Mouse (Mus musculus) embryonic facial prominence, embryonic 12.5 days (tissue): ENCODE data around the gene Xpo6. TPM values are rescaled to one million over a fixed set of nuclear protein-coding genes. Genes with fewer than 3 reads are reported as not detected.

Experiments
- ATAC-seq: fragments of 200-750 bp; cut with Nextera tagmentation; 2 replicates; pipeline ENCODE4 v1.8.0; 2017; ENCODE audit not compliant: insufficient number of reproducible peaks, insufficient read depth, low FRiP score, low TSS enrichment
- H3K27ac ChIP-seq: fragments of 300-500 bp; sonication (generic); 2 replicates; pipeline ENCODE4 v1.5.1; 2016; ENCODE audit warnings: mild to moderate bottlenecking
- H3K27me3 ChIP-seq: fragments of 300-500 bp; sonication (generic); 2 replicates; pipeline ENCODE4 v1.6.1; 2016; ENCODE audit warnings: mild to moderate bottlenecking, moderate library complexity
- H3K36me3 ChIP-seq: fragments of 300-500 bp; sonication (generic); 2 replicates; pipeline ENCODE4 v1.6.1; 2016; ENCODE audit warnings: mild to moderate bottlenecking
- H3K4me1 ChIP-seq: fragments of 300-500 bp; sonication (generic); 2 replicates; pipeline ENCODE4 v1.6.1; 2016
- H3K4me2 ChIP-seq: fragments of 300-500 bp; sonication (generic); replicated peaks from 2 replicates; pipeline ENCODE4 v1.6.1; 2016; ENCODE audit warnings: mild to moderate bottlenecking, moderate library complexity
- H3K4me3 ChIP-seq: fragments of 300-500 bp; sonication (generic); 2 replicates; pipeline ENCODE4 v1.5.1; 2016; ENCODE audit warnings: mild to moderate bottlenecking
- H3K9ac ChIP-seq: fragments of 300-500 bp; sonication (generic); 2 replicates; pipeline ENCODE4 v1.6.1; 2016; ENCODE audit warnings: mild to moderate bottlenecking, moderate library complexity
- H3K9me3 ChIP-seq: fragments of 300-500 bp; sonication (generic); 2 replicates; pipeline ENCODE4 v1.6.1; 2016; ENCODE audit warnings: mild to moderate bottlenecking, moderate library complexity
- WGBS: fragments of 180-500 bp; shearing (Covaris S2); methylation state at CpG from one replicate; pipeline ENCODE4 v1.1.7; 2016; 5-methylcytosine and 5-hydroxymethylcytosine counted together
- polyA plus RNA-seq: library from polyadenylated mRNA; unstranded; fragments of >200 nt; fragmentation: Nextera tagmentation; extraction: Ambion mirVana; gene quantifications from 2 replicates; pipeline ENCODE4 v1.2.1, GENCODE M21; 2016

Gene Xpo6
- polyA plus RNA-seq, 1 experiment from 2014 or later, result 78.5 TPM

DNA sequence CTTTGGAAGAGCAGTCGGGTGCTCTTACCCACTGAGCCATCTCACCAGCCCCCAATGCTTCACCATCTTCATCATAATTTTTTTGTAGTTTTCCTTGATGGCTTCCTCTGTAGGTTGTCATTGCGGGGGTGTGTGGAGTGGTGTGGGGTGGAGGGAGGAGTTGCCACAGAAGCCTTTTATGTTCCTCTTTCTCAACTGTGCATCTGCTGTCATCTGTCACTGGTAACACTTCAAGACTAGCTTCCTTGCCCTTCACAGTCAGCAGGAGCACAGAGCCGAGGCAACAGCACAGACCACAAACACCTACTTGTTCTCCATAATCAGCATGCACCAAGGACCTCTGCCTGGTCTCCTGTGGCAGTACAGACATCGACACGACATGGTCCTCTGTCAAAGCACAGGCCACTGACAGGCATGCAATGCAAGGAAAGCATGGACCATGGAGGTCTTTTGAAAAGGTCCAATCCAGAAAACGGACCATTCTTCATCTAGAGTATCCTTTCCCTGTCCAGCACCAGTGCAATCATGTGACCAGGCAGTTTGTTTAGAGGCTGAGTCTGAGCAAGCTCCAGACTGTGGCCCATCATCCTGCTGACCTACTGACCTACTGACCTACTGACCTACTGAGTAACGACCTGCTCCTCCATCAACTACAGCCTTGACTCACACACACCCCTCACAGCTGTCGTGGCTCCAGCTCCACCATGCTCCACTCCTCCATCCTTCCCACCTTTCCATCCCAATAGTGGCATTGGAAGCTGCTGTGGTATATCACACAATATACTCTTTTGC, 30.3 kb upstream of the Xpo6 start:
- Histone ChIP-seq H3K4me1 (no peaks in the 10 kb centered on the region), H3K4me2 (no peak overlapping the region), H3K27ac (no peak overlapping the region), H3K9ac (no peak overlapping the region), H3K36me3 (no peaks in the 10 kb centered on the region), H3K4me3 (no peak overlapping the region), H3K27me3 (no peaks in the 10 kb centered on the region), H3K9me3 (no peaks in the 10 kb centered on the region)
- no peak for ATAC-seq
- 65% methylated on average over 8 of the region's 8 CpGs for WGBS

GRCm38 (mm10) chr7:126226136-126226535, 25.8 kb upstream of the Xpo6 start:
- no peaks in the 10 kb centered on the region for H3K9me3 ChIP-seq
- ATAC-seq, result no peak
- H3K36me3 ChIP-seq, result no peaks in the 10 kb centered on the region
- H3K4me2 ChIP-seq, result no peak overlapping the region
- H3K27ac ChIP-seq, result no peak overlapping the region
- H3K4me1 ChIP-seq, result no peaks in the 10 kb centered on the region
- 19% methylated on average over 5 of the region's 5 CpGs for WGBS
- no peak overlapping the region for H3K4me3 ChIP-seq
- no peaks in the 10 kb centered on the region for H3K27me3 ChIP-seq
- H3K9ac ChIP-seq, result no peak overlapping the region

DNA sequence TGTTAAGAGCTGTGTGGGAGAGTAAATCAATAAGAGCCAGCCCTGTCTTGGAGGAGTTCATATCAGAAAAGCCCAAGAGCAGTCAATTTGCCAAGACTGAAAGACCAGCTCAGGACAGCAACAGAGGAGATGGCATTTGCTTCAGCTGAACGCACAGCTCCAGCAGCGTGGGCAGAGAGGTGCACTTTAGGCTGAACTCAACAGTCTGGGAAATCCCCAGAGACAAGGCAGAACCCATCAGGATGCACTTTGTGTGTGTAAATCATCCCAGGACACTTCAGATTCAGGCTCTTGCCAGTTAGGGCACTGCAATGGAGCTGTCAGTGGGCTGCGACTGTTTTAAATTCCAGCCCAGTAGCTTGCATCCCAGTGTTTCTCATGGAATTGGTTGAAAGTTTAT, 22.5 kb upstream of the Xpo6 start:
- no peak overlapping the region for H3K4me2 ChIP-seq
- WGBS, result 74% methylated on average over 3 of the region's 3 CpGs
- no peak overlapping the region for H3K9ac ChIP-seq
- H3K27ac ChIP-seq, result no peak overlapping the region
- no peaks in the 10 kb centered on the region for H3K9me3 ChIP-seq
- no peaks in the 10 kb centered on the region for H3K36me3 ChIP-seq
- no peak overlapping the region for H3K4me3 ChIP-seq
- no peaks in the 10 kb centered on the region for H3K4me1 ChIP-seq
- H3K27me3 ChIP-seq, result no peaks in the 10 kb centered on the region
- no peak for ATAC-seq

DNA sequence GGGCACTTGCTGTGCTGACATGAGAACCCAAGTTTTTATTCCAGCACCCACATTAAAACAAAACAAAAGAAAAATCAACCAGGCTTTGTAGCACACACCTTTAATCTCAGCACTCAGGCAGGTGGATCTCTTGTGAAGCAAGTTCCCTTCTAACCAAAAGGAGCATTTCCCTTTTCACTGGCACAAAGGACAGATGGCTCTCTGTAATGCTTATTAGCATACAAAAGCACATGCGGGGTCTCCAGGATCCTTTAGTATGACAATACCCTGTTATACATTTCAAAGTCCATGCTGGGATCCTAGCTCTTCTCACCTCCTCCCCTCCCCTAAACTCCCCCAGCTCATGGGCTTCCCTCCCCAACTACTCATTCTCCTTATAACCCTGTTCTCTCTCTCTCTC, 20.3 kb upstream of the Xpo6 start:
- Histone ChIP-seq H3K4me3 (no peak overlapping the region), H3K4me2 (no peak overlapping the region), H3K36me3 (no peaks in the 10 kb centered on the region), H3K9ac (no peak overlapping the region), H3K9me3 (no peaks in the 10 kb centered on the region), H3K4me1 (no peaks in the 10 kb centered on the region), H3K27ac (no peak overlapping the region), H3K27me3 (no peaks in the 10 kb centered on the region)
- WGBS, result 27% methylated on average over 1 of the region's 1 CpGs
- no peak for ATAC-seq

DNA sequence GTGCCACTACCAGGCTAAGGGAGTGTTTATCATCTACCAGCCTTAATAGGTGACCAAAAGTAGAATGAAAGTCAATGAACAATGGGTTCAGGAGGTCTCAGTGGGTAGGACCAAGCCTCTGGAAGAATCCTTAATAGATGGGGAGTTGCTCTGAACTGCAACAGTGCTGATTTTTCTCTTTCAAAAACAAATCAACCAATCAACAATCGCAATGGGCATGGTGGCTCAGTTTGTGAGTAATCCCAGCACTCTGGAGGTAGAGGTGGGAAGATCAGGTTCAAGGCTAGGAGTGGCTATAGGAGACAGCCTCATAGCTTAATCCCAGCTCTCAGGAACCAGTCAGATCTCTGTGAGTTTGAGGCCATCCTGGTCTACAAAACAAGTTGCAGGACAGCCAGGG, 18.0 kb upstream of the Xpo6 start:
- Histone ChIP-seq H3K4me2 (no peak overlapping the region), H3K27me3 (no peaks in the 10 kb centered on the region), H3K36me3 (no peaks in the 10 kb centered on the region), H3K4me1 (no peaks in the 10 kb centered on the region), H3K4me3 (no peak overlapping the region), H3K9ac (no peak overlapping the region), H3K9me3 (no peaks in the 10 kb centered on the region), H3K27ac (no peak overlapping the region)
- WGBS, result 84% methylated on average over 1 of the region's 1 CpGs
- no peak for ATAC-seq

- Histone ChIP-seq H3K36me3 (no peaks in the 10 kb centered on the region), H3K4me2 (no peak overlapping the region), H3K27me3 (no peaks in the 10 kb centered on the region), H3K4me3 (no peak overlapping the region), H3K9me3 (no peaks in the 10 kb centered on the region), H3K27ac (no peak overlapping the region), H3K9ac (no peak overlapping the region), H3K4me1 (no peaks in the 10 kb centered on the region)
- 38% methylated on average over 1 of the region's 1 CpGs for WGBS
- no peak for ATAC-seq
Measured at GRCm38 (mm10) chr7:126216867-126217266, 16.6 kb upstream of the Xpo6 start.

DNA sequence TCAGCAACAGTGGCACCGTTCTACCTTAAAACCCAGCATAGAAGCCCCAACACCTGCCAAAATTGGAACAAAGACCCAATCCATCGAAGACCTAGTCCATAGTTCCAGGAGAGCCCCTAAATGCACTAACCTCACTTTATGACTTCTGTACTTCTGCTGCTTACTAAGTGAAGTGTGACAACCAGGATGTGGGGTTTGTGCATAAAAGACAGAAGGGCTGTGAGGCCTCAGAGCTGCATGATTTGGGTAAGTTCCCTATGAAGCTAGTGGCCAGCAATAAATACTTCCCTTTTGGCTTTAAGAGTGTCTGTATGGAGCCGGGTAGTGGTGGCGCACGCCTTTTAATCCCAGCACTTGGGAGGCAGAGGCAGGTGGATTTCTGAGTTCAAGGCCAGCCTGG, 10.6 kb upstream of the Xpo6 start:
- no peak overlapping the region for H3K9ac ChIP-seq
- WGBS, result 87% methylated on average over 5 of the region's 5 CpGs
- H3K4me2 ChIP-seq, result no peak overlapping the region
- no peaks in the 10 kb centered on the region for H3K27me3 ChIP-seq
- H3K27ac ChIP-seq, result no peak overlapping the region
- no peaks in the 10 kb centered on the region for H3K9me3 ChIP-seq
- no peaks in the 10 kb centered on the region for H3K4me1 ChIP-seq
- H3K36me3 ChIP-seq, result no peaks in the 10 kb centered on the region
- ATAC-seq, result no peak
- no peak overlapping the region for H3K4me3 ChIP-seq

DNA sequence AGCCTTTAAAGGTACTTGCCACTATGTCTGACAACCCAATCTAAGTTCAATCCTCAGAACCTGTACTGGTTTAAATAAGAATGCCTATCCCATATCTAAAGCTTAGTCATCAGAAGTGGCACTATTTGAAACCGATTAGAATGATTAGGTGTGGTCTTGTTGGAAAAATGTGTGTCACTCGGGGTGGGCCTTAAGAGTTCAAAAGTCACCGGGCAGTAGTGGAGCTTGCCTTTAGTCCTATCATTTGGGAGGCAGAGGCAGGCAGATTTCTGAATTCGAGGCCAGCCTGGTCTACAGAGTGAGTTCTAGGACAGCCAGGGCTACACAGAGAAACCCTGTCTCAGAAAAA, 670 bp upstream of the Xpo6 start:
- Histone ChIP-seq H3K27me3 (no peaks in the 10 kb centered on the region), H3K27ac (no peak overlapping the region), H3K9ac (no peak overlapping the region), H3K4me3 (peak overlapping the region; percentile 98), H3K4me1 (peaks cover 13% of the 10 kb centered on the region), H3K36me3 (no peaks in the 10 kb centered on the region), H3K9me3 (no peaks in the 10 kb centered on the region), H3K4me2 (peak overlapping the region; percentile 86)
- no peak for ATAC-seq
- 97% methylated on average over 4 of the region's 4 CpGs for WGBS

GRCm38 (mm10) chr7:126199691-126200102, 604 bp downstream of the Xpo6 start:
- Histone ChIP-seq H3K27me3 (no peaks in the 10 kb centered on the region), H3K9me3 (no peaks in the 10 kb centered on the region), H3K4me2 (peak overlapping the region; percentile 86), H3K9ac (peak overlapping the region; percentile 97), H3K4me1 (peaks cover 13% of the 10 kb centered on the region), H3K36me3 (no peaks in the 10 kb centered on the region), H3K4me3 (peak overlapping the region; percentile 98), H3K27ac (peak overlapping the region; percentile 91)
- ATAC-seq, result peak; percentile 67
- WGBS, result 1% methylated on average over 27 of the region's 27 CpGs

- Histone ChIP-seq H3K9ac (peak overlapping the region; percentile 97), H3K4me1 (peaks cover 13% of the 10 kb centered on the region), H3K4me2 (peak overlapping the region; percentile 86), H3K9me3 (no peaks in the 10 kb centered on the region), H3K36me3 (no peaks in the 10 kb centered on the region), H3K27me3 (no peaks in the 10 kb centered on the region), H3K27ac (no peak overlapping the region), H3K4me3 (peak overlapping the region; percentile 98)
- no peak for ATAC-seq
- WGBS, result 18% methylated on average over 1 of the region's 1 CpGs
Measured at GRCm38 (mm10) chr7:126198926-126199325, 1.4 kb downstream of the Xpo6 start.

DNA sequence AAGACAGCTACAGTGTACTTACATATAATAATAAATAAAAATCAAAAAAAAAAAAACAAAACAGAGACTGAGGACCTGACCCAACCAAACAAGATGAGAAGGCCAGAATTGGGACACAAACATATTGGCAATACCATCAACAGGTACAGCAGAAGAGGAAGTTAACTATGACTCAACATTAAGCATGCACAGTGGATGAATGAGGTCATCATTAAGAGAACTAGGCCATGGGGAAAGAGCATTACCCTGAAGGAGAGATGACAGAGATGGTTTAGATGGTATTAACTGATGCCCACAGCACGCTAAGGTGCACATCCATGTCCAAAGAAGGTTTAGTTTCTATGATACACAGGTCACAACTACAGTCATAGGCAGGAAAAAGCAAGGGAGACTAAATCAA, 6.1 kb downstream of the Xpo6 start:
- H3K9me3 ChIP-seq, result no peaks in the 10 kb centered on the region
- peaks cover 12% of the 10 kb centered on the region for H3K4me1 ChIP-seq
- no peak for ATAC-seq
- 95% methylated on average over 1 of the region's 1 CpGs for WGBS
- H3K36me3 ChIP-seq, result peaks cover 9% of the 10 kb centered on the region; the same call in 1 of the 2 replicates
- no peaks in the 10 kb centered on the region for H3K27me3 ChIP-seq
- no peak overlapping the region for H3K4me3 ChIP-seq
- no peak overlapping the region for H3K9ac ChIP-seq
- H3K27ac ChIP-seq, result no peak overlapping the region
- H3K4me2 ChIP-seq, result no peak overlapping the region

DNA sequence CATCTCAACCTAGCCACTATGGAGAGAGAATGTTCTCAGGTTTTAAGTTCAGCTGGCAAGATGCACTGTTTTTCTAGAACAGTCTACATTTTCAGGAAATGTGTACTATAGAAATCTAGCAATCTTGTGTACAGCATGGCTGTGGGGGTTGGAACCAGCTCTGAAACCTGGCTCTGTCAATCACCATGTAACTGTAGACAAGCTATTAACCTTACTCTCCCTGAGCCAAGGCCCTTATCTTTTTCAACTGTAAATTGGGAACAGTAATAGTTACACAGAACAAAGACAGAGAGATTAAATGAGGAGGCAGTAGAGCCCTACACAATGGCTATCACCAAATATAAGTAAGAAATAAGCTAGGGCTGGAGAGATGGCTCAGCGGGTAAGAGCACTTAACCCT, 8.8 kb downstream of the Xpo6 start:
- H3K4me2 ChIP-seq, result no peak overlapping the region
- no peaks in the 10 kb centered on the region for H3K9me3 ChIP-seq
- H3K4me1 ChIP-seq, result no peaks in the 10 kb centered on the region
- no peak overlapping the region for H3K9ac ChIP-seq
- WGBS, result 87% methylated on average over 1 of the region's 1 CpGs
- peaks cover 9% of the 10 kb centered on the region; the same call in 1 of the 2 replicates for H3K36me3 ChIP-seq
- no peak for ATAC-seq
- no peaks in the 10 kb centered on the region for H3K27me3 ChIP-seq
- H3K4me3 ChIP-seq, result no peak overlapping the region
- no peak overlapping the region for H3K27ac ChIP-seq
